Mouse (Mus musculus) embryonic fibroblast, embryonic 13.5 days (primary cell): Measurements from ENCODE around the gene Htra3.

Source experiments
- CTCF ChIP-seq: IDR thresholded peaks from 2 replicates; pipeline ENCODE4 v1.5.1; 2011; ENCODE audit warnings: mild to moderate bottlenecking, control low read depth, low read length, moderate library complexity, borderline replicate concordance; ENCODE audit not compliant: insufficient read depth
- POLR2A ChIP-seq: IDR thresholded peaks from 2 replicates; pipeline ENCODE4 v1.6.1; 2011; ENCODE audit warnings: low read depth, mild to moderate bottlenecking, control low read depth, low read length, moderate library complexity

- TF ChIP-seq CTCF (no peak), POLR2A (no peak)
These were observed 68.4 kb downstream of the Htra3 start for GRCm38 (mm10) chr5:35611170-35611569.
